Mouse (Mus musculus) heart, adult 18-20 months (tissue): Measurements from ENCODE around the gene Nup210l. TPM values are rescaled to one million over a fixed set of nuclear protein-coding genes. Genes with fewer than 3 reads are reported as not detected.

ENCODE experiments used
- DNase-seq, 2 experiments: peaks; one replicate each; pipeline ENCODE4 v3.0.0; 2021 to 2022; ENCODE audit warnings: mixed read lengths in 1 of 2
- total RNA-seq, 2 experiments: library from RNA; stranded (reverse); gene quantifications; 2 replicates each; pipeline ENCODE4 v1.2.3; 2021

The Nup210l gene
- total RNA-seq, 2 experiments from 2014 or later: 0.12 to 0.18 TPM

DNA sequence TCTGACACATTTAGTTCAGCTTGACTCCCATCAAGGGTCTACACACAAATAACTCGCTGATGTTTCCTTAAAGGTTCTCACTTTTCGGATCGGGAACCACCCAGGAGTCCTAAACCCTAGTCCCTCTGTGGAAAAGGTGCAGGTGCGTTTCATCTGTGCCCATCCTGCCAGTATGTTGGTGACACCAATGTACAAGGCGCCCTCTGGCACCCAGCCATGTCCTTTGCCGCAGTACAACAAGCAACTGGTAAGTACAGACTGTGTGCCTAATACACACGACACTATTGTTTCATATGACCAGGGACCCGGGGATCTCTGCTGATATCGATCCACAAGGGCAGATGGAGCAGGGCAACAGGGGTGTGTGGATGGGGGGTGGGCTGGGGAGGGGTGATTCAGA is 55.8 kb downstream of the Nup210l start:
- peak; percentile 7 to 12 for DNase-seq

DNA sequence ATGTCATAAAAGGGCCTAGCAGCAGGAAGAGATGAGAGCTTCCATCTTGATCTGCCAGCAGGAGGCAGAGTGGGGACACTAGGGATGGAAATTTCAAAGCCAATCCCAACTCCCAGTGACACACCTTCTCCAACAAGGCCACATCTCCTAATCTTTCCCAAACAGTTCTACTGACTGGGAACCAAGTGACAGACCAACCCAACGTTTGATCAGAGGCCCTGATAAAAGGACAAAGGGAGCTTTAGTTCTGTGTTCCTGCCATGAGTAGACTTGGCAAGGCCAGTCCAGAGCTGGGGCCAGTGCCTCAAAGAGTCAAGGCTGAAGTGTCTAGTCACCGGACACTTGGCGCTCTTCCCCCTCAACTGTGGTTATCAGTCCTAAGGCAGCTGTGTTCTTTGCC is 57.6 kb downstream of the Nup210l start:
- DNase-seq: no peak

DNA sequence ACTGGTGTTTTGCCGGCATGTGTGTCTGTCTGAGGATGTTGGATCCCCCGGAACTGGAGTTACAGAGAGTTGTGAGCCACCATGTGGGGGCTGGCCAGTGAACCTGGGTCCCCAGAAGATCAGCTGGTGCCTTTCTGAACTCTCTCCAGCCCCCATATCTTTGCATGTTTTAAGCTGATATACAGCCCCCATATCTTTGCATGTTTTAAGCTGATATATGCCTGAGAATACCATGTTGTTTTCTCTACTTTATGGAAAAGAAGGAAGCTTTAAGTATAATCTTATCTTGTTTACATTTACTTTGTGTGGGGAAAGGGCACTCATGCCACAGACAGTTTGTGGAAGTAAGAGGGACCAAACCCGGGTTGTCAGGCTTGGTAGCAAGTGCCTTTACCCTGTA is 75.6 kb downstream of the Nup210l start:
- DNase-seq: no peak

DNA sequence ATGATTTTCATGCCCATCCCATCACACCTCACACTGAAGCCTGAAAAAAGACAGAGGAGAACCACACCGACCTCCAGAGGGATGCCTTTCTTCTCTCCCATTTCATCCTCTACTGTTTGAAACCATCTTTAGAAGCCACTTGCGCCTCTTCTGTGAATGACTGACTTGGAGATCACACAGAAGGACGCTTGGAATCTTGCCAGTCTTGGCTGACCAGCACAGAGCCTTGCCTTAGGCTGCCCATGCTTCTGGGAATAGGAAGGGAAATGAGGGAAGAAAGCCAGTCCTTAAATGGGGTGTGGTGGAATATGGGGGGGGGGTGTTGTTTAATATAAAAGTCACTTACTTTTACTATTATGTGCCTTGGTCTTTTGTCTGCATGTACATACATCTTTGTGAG is 79.6 kb downstream of the Nup210l start:
- no peak for DNase-seq

DNA sequence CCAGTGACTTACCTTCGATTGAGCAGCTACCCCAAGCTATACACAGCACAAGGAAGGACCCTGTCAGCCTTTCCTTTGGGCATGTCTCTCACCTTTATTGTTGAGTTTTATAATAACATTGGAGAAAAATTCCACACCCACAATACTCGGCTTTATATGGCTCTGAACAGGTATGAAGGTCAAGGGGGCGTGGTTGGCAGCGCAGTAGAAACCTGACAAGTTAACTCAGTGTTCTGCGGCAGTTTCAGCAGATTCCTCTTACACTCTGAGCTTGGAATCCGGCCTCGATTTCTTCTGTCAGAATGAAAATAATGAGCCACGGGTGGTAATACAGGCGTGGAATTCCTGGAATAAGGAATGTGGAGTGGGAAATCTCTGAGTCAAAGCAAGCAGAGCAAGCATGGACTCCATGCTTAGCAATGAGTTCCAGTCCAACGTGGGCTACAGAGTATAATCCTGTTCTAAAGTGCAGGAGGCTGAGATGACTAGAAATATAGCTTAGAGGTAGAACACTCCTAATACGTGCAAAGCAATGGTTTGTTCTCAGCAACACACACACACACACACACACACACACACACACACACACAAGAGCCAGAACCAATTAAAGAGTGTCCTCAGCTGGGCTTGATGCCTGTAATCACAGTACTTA is 87.1 kb downstream of the Nup210l start:
- DNase-seq: no peak

DNA sequence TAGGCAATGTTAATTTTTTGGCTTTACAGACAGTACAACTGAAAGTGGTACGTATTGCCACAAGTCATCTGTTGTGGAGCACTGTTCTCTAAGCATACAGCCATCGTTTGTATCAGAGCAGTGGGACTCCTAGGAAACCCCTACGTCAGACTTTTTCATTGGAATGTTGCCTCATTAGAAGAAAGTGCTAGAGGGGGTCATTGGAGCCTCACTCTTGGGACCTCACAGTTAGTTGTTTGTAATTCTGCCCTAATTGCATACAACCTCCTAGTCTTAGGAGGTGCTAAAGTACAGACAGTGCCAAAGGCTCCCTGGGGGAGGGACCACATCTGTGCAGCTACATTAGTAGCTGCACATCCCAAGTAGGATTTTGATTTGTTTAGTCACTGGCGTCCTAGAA is 90.8 kb downstream of the Nup210l start:
- DNase-seq: no peak

DNA sequence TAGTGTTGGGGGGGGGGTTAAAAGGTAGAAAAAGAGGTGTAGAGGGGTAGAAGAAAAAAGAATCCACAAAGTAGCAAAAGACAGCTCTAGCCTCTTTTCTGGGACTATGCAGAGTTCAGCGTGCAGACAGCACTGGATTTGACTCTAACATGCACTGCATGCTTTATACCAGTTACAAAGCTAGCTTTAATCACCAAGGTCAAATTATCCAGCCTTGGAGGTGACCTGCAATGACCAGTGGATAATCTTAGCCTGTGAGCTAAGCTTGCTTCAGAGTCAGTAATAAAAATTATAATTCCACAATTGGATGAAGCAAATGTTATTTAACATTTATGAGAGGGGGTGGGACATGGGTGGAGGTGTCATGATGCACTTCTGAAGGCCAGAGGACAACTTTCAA is 91.7 kb downstream of the Nup210l start:
- no peak for DNase-seq

DNA sequence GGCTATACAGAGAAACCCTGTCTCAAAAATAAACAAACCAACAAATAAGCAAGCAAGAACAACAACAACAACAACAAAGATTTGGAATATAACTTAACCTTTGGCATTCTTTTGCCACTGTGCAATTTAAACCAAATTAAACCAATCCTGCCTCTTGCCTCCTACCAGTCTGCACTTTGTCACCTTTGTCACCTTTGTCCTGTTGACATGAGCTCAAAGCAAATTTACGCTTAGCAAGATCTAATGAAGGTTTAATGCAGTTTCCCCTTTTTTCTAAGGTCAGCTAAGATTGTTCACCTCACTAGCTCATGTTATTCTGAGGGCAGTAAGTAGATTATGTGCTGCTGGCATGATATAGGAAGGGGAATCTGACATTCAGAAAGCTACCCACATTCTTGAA is 93.6 kb downstream of the Nup210l start:
- DNase-seq: no peak

DNA sequence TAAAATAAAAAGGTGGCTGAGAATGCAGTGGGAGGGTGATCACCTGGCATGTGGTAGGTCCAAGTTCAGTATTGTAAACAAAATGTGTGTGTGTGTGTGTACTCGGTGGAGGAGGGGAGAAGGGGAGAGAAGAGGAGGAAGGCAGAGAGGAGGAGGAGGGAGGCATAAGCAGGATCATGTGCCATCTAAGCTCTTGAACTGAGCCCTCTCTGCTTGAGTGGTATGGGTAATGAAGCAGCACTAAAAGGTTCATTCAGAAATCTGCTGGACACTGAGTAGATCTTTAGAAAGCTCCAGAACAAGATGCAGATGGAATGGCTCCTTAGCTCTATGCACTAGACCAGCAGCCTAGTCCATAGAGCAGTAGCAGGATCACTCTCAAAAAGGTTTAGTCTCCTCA is 99.0 kb downstream of the Nup210l start:
- DNase-seq: no peak

DNA sequence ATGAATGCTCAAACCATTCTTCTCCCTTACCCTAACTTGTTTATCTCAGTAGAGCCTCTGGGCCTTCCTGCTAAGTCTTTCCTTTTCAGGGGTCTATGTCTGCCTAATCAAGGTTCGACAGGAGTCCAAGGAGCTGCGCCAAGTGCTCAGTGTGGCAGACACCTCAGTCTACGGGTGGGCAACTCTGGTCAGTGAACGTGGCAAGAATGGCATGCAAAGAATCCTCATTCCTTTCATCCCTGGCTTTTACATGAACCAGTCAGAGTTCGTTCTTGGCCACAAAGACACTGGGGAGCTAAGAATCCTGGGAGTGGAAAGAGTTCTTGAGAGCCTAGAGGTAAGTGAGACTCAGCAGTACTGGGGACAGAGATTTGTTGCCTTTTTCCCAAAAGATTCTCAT is 99.7 kb downstream of the Nup210l start:
- DNase-seq: no peak

DNA sequence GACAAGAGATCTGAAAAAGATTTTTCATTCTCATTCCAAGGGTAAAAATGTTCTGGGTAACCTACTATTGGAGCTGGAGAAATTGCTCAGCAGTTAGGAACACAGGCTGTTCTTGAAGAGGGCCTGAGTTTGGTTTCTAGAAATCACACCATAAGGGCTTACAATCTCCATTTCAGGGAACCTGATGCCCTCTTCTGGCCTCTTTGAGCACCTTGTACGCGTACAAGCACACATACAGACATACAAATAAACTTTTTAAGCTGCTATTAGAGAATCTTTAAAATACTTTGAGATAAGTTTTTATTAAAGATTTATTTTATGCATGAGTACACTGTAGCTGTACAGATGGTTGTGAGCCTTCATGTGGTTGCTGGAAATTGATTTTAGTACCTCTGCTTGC is 100.7 kb downstream of the Nup210l start:
- no peak for DNase-seq

DNA sequence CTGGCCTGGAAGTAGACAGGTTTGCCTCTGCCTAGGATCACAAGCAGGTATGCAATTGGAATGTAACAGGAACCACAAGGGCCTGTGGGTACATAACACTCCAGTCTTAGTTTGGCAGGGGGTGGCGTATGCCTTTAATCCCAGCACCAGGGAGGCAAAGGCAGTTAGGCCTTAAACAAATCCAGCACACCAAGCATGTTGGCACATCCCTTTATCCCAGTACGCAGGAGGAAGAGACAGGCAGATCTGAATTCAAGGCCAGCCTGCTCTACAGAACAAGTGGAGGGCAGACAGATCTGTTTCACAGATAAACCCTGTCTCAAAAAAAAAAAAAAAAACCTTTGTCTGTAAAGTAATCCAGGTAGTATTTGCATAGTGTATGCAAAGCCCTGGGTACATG is 104.7 kb downstream of the Nup210l start:
- no peak for DNase-seq

DNA sequence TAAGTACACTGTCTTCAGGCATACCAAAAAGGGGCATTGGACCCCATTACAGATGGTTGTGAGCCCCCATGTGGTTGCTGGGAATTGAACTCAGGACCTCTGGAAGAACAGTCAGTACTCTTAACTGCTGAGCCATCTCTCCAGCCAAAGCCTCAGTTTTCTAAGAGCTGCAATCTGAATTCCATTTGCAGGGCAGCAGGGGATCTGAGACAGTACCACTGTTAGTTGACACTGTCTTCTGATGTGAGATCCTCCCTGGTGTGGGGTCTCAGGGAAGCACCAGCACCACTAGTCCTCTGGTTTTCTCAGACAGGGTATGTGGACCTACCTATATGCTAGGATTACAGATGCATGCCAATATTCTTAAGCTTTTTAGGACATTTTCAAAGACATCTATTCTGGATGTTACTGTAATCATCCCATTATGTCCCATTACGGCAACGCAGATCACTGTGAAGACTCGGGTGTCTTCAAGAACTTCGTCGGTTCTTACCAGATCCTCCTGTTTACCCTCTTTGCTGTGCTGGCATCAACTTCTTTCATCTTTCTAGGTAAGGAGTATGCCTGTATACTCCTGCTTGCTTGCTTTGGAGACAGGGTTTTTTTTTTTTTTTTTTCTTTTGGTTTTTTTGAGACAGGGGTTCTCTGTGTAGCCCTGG is 106.1 kb downstream of the Nup210l start:
- DNase-seq: no peak

DNA sequence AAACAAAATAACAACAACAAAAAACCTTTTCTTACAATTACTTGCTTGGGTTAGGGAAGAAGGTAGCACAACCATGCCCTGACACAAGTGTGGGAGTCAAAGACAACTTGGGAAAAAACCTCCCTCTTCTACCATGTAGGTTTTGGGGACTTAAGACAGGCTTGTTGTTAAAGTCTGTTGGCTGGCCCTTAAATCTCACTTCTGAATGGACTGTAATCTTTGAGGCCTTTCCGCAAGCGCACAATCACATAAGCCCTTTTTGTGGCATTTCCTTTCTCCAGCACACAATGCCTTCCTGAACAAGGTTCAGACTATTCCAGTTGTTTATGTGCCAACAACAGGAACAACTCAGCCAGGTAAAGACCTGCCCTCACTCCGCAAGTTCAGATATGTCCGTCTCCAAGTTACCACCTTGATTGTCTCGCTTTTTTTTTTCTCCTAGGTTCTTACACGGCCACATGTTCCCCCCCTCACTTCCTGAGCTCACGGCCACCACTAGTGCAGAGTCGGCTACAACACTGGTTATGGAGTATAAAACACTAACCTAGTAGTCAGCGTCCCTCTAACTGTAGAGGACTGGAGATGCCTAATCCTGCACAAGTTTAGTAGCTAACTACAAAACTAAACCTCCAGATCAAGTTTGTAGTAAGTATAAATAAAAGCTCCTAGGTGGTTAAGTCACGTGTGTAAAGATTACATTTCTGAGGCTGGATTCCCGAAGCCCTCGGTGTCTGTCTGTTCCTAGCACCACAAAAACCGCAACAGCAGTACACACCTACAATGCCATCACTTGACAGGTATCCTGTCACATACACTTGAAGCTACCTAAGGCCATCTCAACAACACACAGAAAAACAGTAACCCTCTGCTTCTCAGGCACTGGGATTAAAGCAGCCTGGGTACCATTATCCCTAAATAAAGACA is 107.8 kb downstream of the Nup210l start:
- no peak for DNase-seq

DNA sequence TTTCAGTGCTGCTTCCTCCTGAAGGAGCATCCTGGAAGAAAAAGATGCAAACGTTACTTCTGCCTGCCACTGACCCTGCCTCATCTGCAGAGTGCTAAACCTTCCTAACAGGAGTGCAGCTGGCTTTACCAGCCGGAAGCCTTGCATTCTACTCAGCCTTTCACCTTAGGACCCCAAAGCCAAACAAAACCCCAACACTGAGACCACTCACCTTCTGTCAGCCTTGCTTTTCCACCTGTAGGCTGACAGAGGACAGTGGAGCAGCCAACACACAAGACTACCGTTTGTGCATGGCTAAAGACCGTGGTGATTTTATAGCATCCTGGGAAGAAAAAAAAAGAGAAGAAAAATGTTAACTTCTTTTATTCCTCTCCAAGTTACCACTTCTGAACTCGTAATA is 108.8 kb downstream of the Nup210l start:
- no peak for DNase-seq

DNA sequence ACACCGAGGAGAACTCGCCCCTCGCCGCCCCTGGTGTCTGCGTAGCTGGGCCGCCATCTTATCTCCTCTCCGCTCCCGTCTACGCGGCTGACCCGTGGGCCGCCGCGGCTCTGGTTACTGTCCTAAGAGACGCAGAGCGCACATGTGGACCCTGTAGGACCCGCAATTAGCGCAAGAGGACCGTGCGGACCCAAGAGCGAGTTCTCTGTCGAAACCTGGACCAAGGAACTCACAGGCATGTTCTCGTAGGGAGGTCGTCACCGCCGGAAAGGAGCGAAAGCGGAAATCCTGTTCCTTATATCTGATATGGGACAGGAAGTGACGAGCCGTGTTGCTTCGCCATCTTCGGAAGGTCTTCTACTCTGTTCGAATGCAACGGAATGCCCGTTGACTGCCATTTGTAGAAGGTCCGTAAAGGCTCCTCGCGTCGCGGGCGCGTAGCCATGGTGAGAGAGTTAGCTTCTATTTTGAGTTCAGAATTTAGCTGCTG is 109.5 kb downstream of the Nup210l start, which contains the start of the genes Rps27 and Rab13:
Gene Rps27, minus strand, starts transcription at position 275 of the 490 bp plus-strand sequence.
Gene Rab13, plus strand, starts transcription at position 319 of the 490 bp plus-strand sequence.
- DNase-seq: peak; percentile 95 to 96

DNA sequence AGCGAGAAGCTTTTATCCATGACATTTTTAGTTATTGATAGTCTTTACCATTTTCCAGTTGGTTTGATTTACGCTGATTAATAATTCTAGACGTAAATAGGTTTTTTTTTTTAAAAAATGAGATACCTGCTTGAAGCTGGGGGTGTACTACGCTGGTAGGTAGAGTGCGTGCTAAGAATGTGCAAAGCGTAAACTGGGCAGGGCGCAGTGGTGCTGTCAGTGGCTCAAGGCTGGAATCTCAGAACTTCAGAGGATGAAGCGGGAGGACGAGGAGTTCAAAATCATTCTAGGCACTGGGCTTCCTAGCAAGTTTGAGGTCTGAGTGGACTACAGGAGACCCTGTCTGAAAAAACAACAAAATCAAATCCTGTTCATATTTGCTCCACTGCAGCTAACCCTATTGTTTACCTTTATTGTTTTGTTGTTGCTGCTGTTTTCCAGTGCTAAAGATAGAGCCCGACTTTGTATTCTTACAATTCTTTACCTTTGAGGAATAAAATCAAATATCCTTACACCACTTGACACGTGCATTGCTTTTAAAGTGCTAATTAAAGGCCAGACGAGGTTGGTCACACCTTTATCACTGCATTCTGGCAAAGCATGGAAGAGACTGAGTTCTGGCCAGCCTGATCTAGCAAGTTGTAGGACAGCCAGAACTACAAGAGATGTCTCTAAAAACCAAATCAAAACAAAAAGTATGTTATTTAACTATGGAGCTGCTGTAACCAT is 110.2 kb downstream of the Nup210l start:
- DNase-seq: peak in 1 of 2 experiments; percentile 37

DNA sequence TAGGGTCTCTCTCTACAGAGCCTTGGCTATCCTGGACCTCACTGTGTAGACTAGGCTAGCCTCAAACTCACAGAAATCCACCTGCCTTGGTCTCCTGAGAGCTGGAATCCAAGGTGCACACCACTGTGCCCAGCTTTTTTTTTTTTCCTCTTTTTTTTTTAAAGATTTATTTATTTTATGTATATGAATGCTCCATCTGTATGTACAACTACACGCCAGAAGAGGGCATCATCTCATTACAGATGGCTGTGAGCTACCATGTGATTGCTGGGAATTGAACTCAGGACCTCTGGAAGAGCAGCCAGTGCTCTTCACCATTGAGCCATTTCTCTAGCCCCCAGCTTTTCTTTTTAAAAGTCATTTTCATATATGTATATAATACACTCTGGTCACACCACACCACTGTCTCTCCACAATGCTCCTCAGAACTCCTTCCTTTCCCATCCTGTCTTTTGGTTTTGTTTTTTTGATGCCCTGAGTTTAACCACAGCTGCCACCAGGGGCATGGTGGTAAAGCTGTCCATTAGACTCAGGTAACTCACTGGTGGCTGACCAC is 112.0 kb downstream of the Nup210l start:
- no peak for DNase-seq

DNA sequence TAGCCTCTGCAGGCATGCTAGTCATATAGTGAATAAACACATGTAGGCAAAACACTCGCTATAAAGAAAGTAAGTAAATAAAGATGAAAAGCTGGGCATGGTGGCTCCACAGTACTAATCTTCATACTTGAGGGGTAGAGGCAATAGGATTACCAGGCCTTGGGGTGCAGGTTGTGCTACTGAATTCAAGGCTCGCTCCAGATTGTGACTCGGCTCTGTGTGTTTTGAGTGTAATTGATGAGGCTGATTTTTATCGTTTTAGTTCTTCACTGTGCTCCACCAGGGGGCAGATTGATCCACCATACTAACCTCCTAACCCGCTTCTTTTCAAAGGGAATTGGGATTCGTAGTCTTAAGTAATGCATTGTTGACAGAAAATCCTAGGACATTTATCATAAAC is 116.2 kb downstream of the Nup210l start:
- peak; percentile 57 to 76 for DNase-seq

DNA sequence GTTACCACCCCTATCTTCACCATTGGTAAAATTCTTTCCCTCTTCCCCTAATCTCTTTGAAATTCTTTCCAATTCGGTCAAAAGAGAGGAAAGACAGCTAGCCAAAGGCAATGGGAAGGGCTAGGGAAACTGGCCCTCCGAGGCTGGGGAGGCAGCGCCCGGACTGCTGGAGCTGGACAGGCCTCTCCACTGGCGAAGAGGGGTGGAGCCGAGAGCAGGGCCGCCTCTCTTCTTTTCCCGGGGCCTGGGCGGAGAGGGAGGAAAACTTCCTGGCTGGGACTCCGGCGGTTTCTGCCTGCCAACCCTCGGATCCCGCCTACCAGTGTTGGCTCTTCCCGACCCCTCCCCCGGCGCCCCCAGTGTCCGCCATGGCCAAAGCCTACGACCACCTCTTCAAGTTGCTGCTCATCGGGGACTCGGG is 116.6 kb downstream of the Nup210l start:
- DNase-seq: peak; percentile 89 to 92

DNA sequence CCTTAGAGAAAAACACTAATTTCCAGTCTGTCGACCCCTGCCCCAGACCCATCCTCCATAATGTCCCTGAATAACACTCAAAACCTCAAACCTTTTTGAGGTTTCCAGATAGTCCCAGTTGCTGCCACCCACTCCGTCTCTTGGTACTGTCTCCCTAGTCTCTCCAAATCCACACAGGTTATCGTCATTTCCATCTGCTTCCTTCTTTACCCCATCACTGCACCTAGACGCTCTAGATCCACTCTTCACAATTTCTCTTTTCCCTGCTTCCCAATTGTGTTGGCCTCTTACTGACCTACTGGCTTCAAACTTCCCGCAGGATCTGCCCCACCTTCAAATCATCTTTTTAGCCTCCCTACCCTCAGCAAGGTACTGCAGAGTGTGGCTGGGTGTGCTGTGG is 117.2 kb downstream of the Nup210l start:
- no peak for DNase-seq

DNA sequence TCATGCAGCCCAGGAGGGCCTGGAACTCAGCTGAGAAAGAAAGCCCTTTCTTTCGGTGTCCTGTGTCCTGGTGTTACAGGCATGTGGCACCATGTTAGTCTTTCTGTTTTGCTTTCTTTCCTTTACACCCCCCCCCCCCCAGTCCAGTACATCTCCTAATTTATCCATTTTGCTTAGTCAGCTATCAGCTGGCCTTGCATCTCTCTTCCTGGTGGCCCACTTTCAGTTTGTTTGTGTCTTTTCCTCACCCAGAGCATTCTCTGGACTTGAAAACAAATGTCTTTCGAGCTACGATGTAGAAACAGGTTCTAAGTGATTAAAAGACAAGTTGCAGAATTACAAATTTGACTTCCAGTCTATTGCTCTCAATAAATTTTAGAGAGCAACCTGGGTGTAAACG is 118.5 kb downstream of the Nup210l start:
- no peak for DNase-seq
